Comparison of ENCODE assay signal across 26 mouse cellular contexts in genomic region chr3:55777501-55777900, GRCm38 (mm10). TPM values are rescaled to one million over a fixed set of nuclear protein-coding genes. Genes with fewer than 3 reads are reported as not detected.
DNase-seq lines count a peak whose midpoint lies in the region; ATAC-seq and TF ChIP-seq lines count a peak whose summit lies in the region.
"Had no signal": no experiment of that assay in that cellular context is flagged by ENCODE, and none has a peak within 500 bp of the region (broad histone marks: within the 10 kb centered on the region; RNA-seq: fewer than 3 reads in every experiment).

No protein-coding gene starts in this region.

- peaks cover 12% of the 10 kb centered on the region; the same call in 1 of the 2 replicates for H3K27me3 ChIP-seq in hindbrain, embryonic 12.5 days
- H3K27me3 ChIP-seq in hindbrain, embryonic 10.5 days (ENCODE audit: insufficient read depth, poor library complexity, severe bottlenecking), result peaks cover 52% of the 10 kb centered on the region
- H3K27me3 ChIP-seq in hindbrain, postnatal 0 days (ENCODE audit: insufficient read depth, low read length), result no peaks in the 10 kb centered on the region
- H3K27me3 ChIP-seq in neural tube, embryonic 15.5 days (replicated peaks), result no peaks in the 10 kb centered on the region
- peaks cover 30% of the 10 kb centered on the region for H3K27me3 ChIP-seq in intestine, embryonic 16.5 days (replicated peaks; ENCODE audit: control insufficient read depth, insufficient read depth, low read length)

- H3K36me3 ChIP-seq in hindbrain, embryonic 12.5 days, result no peaks in the 10 kb centered on the region
- no peaks in the 10 kb centered on the region for H3K36me3 ChIP-seq in hindbrain, embryonic 10.5 days
- H3K36me3 ChIP-seq in hindbrain, postnatal 0 days (ENCODE audit: insufficient read depth, low read length), result no peaks in the 10 kb centered on the region
- H3K36me3 ChIP-seq in neural tube, embryonic 15.5 days, result no peaks in the 10 kb centered on the region
- no peaks in the 10 kb centered on the region for H3K36me3 ChIP-seq in intestine, embryonic 16.5 days (ENCODE audit: control insufficient read depth, insufficient read depth, low read length)
- H3K36me3 ChIP-seq: forebrain, embryonic 12.5 days; liver, embryonic 15.5 days; stomach, embryonic 15.5 days had no signal

- ATAC-seq in hindbrain, embryonic 12.5 days (ENCODE audit: low FRiP score), result no peak
- ATAC-seq in hindbrain, postnatal 0 days, result no peak
- no peak for ATAC-seq in neural tube, embryonic 15.5 days (ENCODE audit: low FRiP score)
- ATAC-seq in intestine, embryonic 16.5 days, result no peak
- ATAC-seq: activated CD4-positive, CD25-positive, alpha-beta regulatory T cell, adult 4 months; forebrain, postnatal 0 days; intestine, postnatal 0 days had no signal

- H3K4me2 ChIP-seq in hindbrain, embryonic 12.5 days (replicated peaks), result no peak overlapping the region
- peak overlapping the region; percentile 38 for H3K4me2 ChIP-seq in hindbrain, postnatal 0 days (ENCODE audit: low read depth, low read length)
- no peak overlapping the region for H3K4me2 ChIP-seq in neural tube, embryonic 15.5 days
- H3K4me2 ChIP-seq in intestine, embryonic 16.5 days (ENCODE audit: low read depth, low read length), result no peak overlapping the region
- H3K4me2 ChIP-seq: forebrain, embryonic 12.5 days; liver, embryonic 15.5 days; lung, embryonic 14.5 days; stomach, embryonic 15.5 days had no signal

- peaks cover 40% of the 10 kb centered on the region for H3K4me1 ChIP-seq in hindbrain, embryonic 12.5 days
- H3K4me1 ChIP-seq in hindbrain, embryonic 10.5 days (replicated peaks), result peaks cover 45% of the 10 kb centered on the region
- H3K4me1 ChIP-seq in hindbrain, postnatal 0 days (ENCODE audit: insufficient read depth, low read length), result no peaks in the 10 kb centered on the region
- peaks cover 37% of the 10 kb centered on the region for H3K4me1 ChIP-seq in neural tube, embryonic 15.5 days
- H3K4me1 ChIP-seq in intestine, embryonic 16.5 days (ENCODE audit: control insufficient read depth, insufficient read depth, low read length), result 0 out of 2 replicates have a peak, but pooled peaks cover 2% of the 10 kb centered on the region
- H3K4me1 ChIP-seq: liver, embryonic 15.5 days; stomach, embryonic 15.5 days had no signal

- no peak overlapping the region for H3K4me3 ChIP-seq in hindbrain, embryonic 12.5 days
- H3K4me3 ChIP-seq in hindbrain, embryonic 10.5 days, result no peak overlapping the region
- H3K4me3 ChIP-seq in hindbrain, postnatal 0 days (ENCODE audit: low read length), result 0 out of 2 replicates have a peak overlapping the region, but pooled peaks have one; percentile 8
- no peak overlapping the region for H3K4me3 ChIP-seq in neural tube, embryonic 15.5 days (replicated peaks)
- no peak overlapping the region for H3K4me3 ChIP-seq in intestine, embryonic 16.5 days (ENCODE audit: low read length)
- H3K4me3 ChIP-seq: erythroblast, embryonic 14.5 days; forebrain, embryonic 12.5 days; liver, embryonic 15.5 days; myocyte; stomach, embryonic 15.5 days had no signal

- H3K9ac ChIP-seq in hindbrain, embryonic 12.5 days, result no peak overlapping the region
- H3K9ac ChIP-seq in hindbrain, postnatal 0 days (replicated peaks; ENCODE audit: low read length), result no peak overlapping the region
- no peak overlapping the region for H3K9ac ChIP-seq in neural tube, embryonic 15.5 days (replicated peaks)
- H3K9ac ChIP-seq in intestine, embryonic 16.5 days (ENCODE audit: low read depth, low read length), result no peak overlapping the region
- H3K9ac ChIP-seq: forebrain, embryonic 12.5 days; forebrain, postnatal 0 days; liver, embryonic 15.5 days; lung, embryonic 14.5 days; stomach, embryonic 15.5 days had no signal

- H3K9me3 ChIP-seq in hindbrain, embryonic 12.5 days (replicated peaks), result no peaks in the 10 kb centered on the region
- no peaks in the 10 kb centered on the region for H3K9me3 ChIP-seq in hindbrain, embryonic 10.5 days
- no peaks in the 10 kb centered on the region for H3K9me3 ChIP-seq in hindbrain, postnatal 0 days (ENCODE audit: low read length)
- H3K9me3 ChIP-seq in neural tube, embryonic 15.5 days (replicated peaks), result no peaks in the 10 kb centered on the region
- no peaks in the 10 kb centered on the region for H3K9me3 ChIP-seq in intestine, embryonic 16.5 days (ENCODE audit: control insufficient read depth, low read length)
- H3K9me3 ChIP-seq: forebrain, embryonic 12.5 days; liver, embryonic 15.5 days; stomach, embryonic 15.5 days had no signal

- TF ChIP-seq CTCF in hindbrain, postnatal 0 days (IDR thresholded peaks at IDR 0.05; ENCODE audit: low read depth), result no peak

- WGBS in hindbrain, embryonic 12.5 days, result 54% methylated on average over 4 of the region's 4 CpGs
- 61% methylated on average over 4 of the region's 4 CpGs for WGBS in hindbrain, embryonic 10.5 days
- 50% methylated on average over 4 of the region's 4 CpGs for WGBS in hindbrain, postnatal 0 days
- 49% methylated on average over 4 of the region's 4 CpGs for WGBS in neural tube, embryonic 15.5 days
- 71% methylated on average over 4 of the region's 4 CpGs for WGBS in intestine, embryonic 16.5 days

- peak overlapping the region; percentile 55; the same call in 1 of the 2 replicates for H3K27ac ChIP-seq in hindbrain, embryonic 12.5 days
- no peak overlapping the region for H3K27ac ChIP-seq in hindbrain, embryonic 10.5 days
- H3K27ac ChIP-seq in hindbrain, postnatal 0 days, result peak overlapping the region; percentile 71
- peak overlapping the region; percentile 56 for H3K27ac ChIP-seq in neural tube, embryonic 15.5 days (replicated peaks)
- H3K27ac ChIP-seq in intestine, embryonic 16.5 days (ENCODE audit: low read length), result no peak overlapping the region
- H3K27ac ChIP-seq: forebrain, embryonic 12.5 days; liver, embryonic 15.5 days; stomach, embryonic 15.5 days had no signal

- DNase-seq in hindbrain, embryonic 10.5 days (ENCODE audit: low spot score), result no peak
- DNase-seq in retina, embryonic 14.5 days (ENCODE audit: low spot score), result peak; percentile 17
- DNase-seq in retina, postnatal 1 day, result no peak
- peak; percentile 42 for DNase-seq in hindbrain, postnatal 0 days (ENCODE audit: low spot score)
- DNase-seq in ovary, adult 18-20 months (ENCODE audit: low spot score), result no peak
- DNase-seq: adrenal gland, adult 8-10 months; B cell, adult 2 months; cerebellum, adult 11 months; cerebellum, adult 9-11 months; forebrain, postnatal 0 days; heart, postnatal 14 days; kidney, adult 9 months; kidney, postnatal 14 days; liver; lung, embryonic 14.5 days; lung, postnatal 14 days had no signal

RNA-seq across cellular contexts. Expression of gene Mab21l1, which starts 4.8 kb away (rescaled TPM):
- 104 and 115 TPM in 2 replicates for polyA plus RNA-seq in hindbrain, embryonic 12.5 days (2016; fragmentation: Nextera tagmentation; extraction: Ambion mirVana)
- 26.8 and 57.6 TPM in 2 replicates for polyA plus RNA-seq in hindbrain, embryonic 10.5 days (2016; fragmentation: Nextera tagmentation; extraction: Ambion mirVana)
- 132 and 137 TPM in 2 replicates for total RNA-seq in hindbrain, postnatal 0 days (2014; rRNA removed)
- 175 and 179 TPM in 2 replicates for polyA plus RNA-seq in hindbrain, postnatal 0 days (2015; fragmentation: Nextera tagmentation; extraction: Ambion mirVana)
- polyA plus RNA-seq in neural tube, embryonic 15.5 days (2015; fragmentation: Nextera tagmentation; extraction: Ambion mirVana), result 67.4 and 85.1 TPM in 2 replicates
- 8.8 and 9.4 TPM in 2 replicates for polyA plus RNA-seq in intestine, embryonic 16.5 days (2015; fragmentation: Nextera tagmentation; extraction: Ambion mirVana)
- total RNA-seq: heart, postnatal 14 days had no signal
- polyA plus RNA-seq: erythroblast, embryonic 14.5 days had no signal

Comparison
In these comparisons a context has a peak if more than half of its experiments do, and no peak if none do; other contexts are left out.
1. H3K27ac ChIP-seq: peak in hindbrain, embryonic 12.5 days (single experiment), hindbrain, postnatal 0 days (single experiment) and neural tube, embryonic 15.5 days (single experiment); none in hindbrain, embryonic 10.5 days (single experiment) and intestine, embryonic 16.5 days (single experiment).
2. DNase-seq: peak in retina, embryonic 14.5 days (single experiment) and hindbrain, postnatal 0 days (single experiment); none in hindbrain, embryonic 10.5 days (single experiment), retina, postnatal 1 day (single experiment) and ovary, adult 18-20 months (single experiment).